Mouse (Mus musculus) embryonic facial prominence, embryonic 12.5 days (tissue): ENCODE measurements at regions not wholly inside any gene's neighbourhood (a gene's known extent, or its start where the extent isn't known, plus 50 kb on each side); places are given as distances from the start of the nearest gene placed in this dataset.
A peak's percentile ranks its signal among the peaks of the same experiment; 100 is the strongest.

Experiments used
- ATAC-seq: fragments of 200-750 bp; cut with Nextera tagmentation; 2 replicates; pipeline ENCODE4 v1.8.0; 2017; ENCODE audit not compliant: insufficient number of reproducible peaks, insufficient read depth, low FRiP score, low TSS enrichment
- H3K27ac ChIP-seq: fragments of 300-500 bp; sonication (generic); 2 replicates; pipeline ENCODE4 v1.5.1; 2016; ENCODE audit warnings: mild to moderate bottlenecking
- H3K27me3 ChIP-seq: fragments of 300-500 bp; sonication (generic); 2 replicates; pipeline ENCODE4 v1.6.1; 2016; ENCODE audit warnings: mild to moderate bottlenecking, moderate library complexity
- H3K36me3 ChIP-seq: fragments of 300-500 bp; sonication (generic); 2 replicates; pipeline ENCODE4 v1.6.1; 2016; ENCODE audit warnings: mild to moderate bottlenecking
- H3K4me1 ChIP-seq: fragments of 300-500 bp; sonication (generic); 2 replicates; pipeline ENCODE4 v1.6.1; 2016
- H3K4me2 ChIP-seq: fragments of 300-500 bp; sonication (generic); replicated peaks from 2 replicates; pipeline ENCODE4 v1.6.1; 2016; ENCODE audit warnings: mild to moderate bottlenecking, moderate library complexity
- H3K4me3 ChIP-seq: fragments of 300-500 bp; sonication (generic); 2 replicates; pipeline ENCODE4 v1.5.1; 2016; ENCODE audit warnings: mild to moderate bottlenecking
- H3K9ac ChIP-seq: fragments of 300-500 bp; sonication (generic); 2 replicates; pipeline ENCODE4 v1.6.1; 2016; ENCODE audit warnings: mild to moderate bottlenecking, moderate library complexity
- H3K9me3 ChIP-seq: fragments of 300-500 bp; sonication (generic); 2 replicates; pipeline ENCODE4 v1.6.1; 2016; ENCODE audit warnings: mild to moderate bottlenecking, moderate library complexity
- WGBS: fragments of 180-500 bp; shearing (Covaris S2); methylation state at CpG from one replicate; pipeline ENCODE4 v1.1.7; 2016; 5-methylcytosine and 5-hydroxymethylcytosine counted together

DNA sequence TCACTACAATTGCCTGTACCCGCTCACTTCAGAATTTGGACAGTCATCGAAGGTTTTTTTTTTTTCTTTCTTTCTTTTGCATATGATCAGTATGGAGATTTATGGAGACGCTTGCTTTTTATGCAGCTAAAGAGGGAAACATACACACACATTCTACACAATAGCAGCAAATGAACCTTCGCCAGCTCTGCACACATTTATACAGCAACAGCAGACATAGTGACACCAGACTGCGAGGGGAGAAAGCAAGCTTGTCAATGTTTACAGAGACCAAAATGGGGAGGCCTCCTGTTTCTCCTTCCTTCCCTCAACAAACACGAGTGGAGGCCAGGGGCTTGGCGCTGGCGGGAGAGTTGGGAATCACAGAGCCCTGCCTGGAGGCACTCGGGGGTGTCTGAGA is 202.8 kb upstream of the 3110018I06Rik start:
- H3K4me3 ChIP-seq: no peak overlapping the region
- ATAC-seq: no peak
- no peaks in the 10 kb centered on the region for H3K36me3 ChIP-seq
- no peaks in the 10 kb centered on the region for H3K27me3 ChIP-seq
- H3K27ac ChIP-seq: no peak overlapping the region
- no peaks in the 10 kb centered on the region for H3K4me1 ChIP-seq
- no peak overlapping the region for H3K9ac ChIP-seq
- no peaks in the 10 kb centered on the region for H3K9me3 ChIP-seq
- WGBS: 83% methylated on average over 9 of the region's 9 CpGs
- no peak overlapping the region for H3K4me2 ChIP-seq

DNA sequence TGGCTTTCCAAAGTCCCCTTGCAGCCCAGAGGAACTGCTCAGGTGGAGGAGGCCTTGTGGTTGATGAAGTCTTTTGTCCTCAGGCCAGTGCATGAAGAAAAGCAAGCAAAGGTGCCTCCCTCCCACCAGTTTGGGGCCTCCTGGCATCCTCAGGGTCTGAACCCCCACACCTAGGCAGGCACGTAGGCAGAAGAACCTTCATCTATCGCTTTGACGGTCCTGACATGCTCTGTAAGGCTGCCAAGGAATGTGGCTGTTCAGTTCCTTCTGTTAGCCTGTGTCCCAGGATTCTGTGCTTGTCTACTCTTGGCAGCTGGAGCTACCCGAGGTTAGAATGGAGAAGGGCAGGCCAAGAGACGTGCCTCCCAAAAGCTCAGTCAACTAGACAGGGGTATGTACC is 197.1 kb upstream of the 3110018I06Rik start:
- ATAC-seq: no peak
- Histone ChIP-seq H3K4me3 (no peak overlapping the region), H3K36me3 (no peaks in the 10 kb centered on the region), H3K9me3 (no peaks in the 10 kb centered on the region), H3K4me1 (no peaks in the 10 kb centered on the region), H3K9ac (no peak overlapping the region), H3K4me2 (no peak overlapping the region), H3K27me3 (no peaks in the 10 kb centered on the region), H3K27ac (no peak overlapping the region)
- WGBS: 85% methylated on average over 5 of the region's 5 CpGs

DNA sequence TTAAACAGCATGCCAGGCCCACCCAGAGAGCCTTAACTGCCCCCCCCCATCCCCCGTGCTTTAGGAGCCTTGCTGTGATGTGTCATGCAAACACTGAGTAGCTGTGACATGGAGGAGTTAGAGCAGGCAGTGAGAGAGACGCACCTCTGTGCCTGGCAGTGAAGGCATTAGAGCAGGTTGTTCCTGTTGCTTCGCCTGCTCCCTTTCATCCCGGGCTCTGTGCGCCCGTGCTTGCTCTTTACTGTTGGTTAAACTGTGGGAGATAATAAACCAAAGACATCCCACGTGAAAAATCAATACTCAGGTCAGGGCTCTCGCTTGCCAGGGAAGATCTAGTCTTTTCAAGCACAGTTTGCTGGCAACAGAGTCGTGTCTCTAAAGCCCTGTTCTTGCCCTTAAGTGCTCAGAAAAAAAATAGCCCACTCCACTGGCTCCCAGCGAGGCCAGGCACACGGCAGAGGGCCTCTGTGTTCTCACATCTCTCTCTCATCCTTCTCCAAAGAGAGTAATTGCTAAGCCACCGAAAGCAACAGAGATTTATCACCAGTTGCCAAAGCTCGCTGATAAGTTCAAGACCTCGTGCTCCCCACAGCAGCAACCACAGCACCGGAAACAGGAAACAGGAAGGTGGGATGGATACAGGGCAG is 181.2 kb upstream of the 3110018I06Rik start:
- Histone ChIP-seq H3K4me1 (no peaks in the 10 kb centered on the region), H3K4me3 (no peak overlapping the region), H3K9me3 (no peaks in the 10 kb centered on the region), H3K36me3 (no peaks in the 10 kb centered on the region), H3K27ac (no peak overlapping the region), H3K4me2 (no peak overlapping the region), H3K27me3 (no peaks in the 10 kb centered on the region), H3K9ac (no peak overlapping the region)
- 55% methylated on average over 15 of the region's 15 CpGs for WGBS
- ATAC-seq: no peak

- 93% methylated on average over 4 of the region's 4 CpGs for WGBS
- ATAC-seq: no peak
These were observed 173.0 kb upstream of the 3110018I06Rik start for GRCm38 (mm10) chr12:107315446-107315845.

GRCm38 (mm10) chr12:107322861-107323260 is 165.6 kb upstream of the 3110018I06Rik start:
- no peaks in the 10 kb centered on the region for H3K9me3 ChIP-seq
- no peaks in the 10 kb centered on the region for H3K36me3 ChIP-seq
- H3K4me3 ChIP-seq: no peak overlapping the region
- H3K9ac ChIP-seq: no peak overlapping the region
- ATAC-seq: no peak
- H3K27ac ChIP-seq: no peak overlapping the region
- no peaks in the 10 kb centered on the region for H3K4me1 ChIP-seq
- H3K27me3 ChIP-seq: no peaks in the 10 kb centered on the region
- 65% methylated on average over 7 of the region's 7 CpGs for WGBS
- H3K4me2 ChIP-seq: no peak overlapping the region

More at GRCm38 (mm10) chr12:107315446-107315845, 173.0 kb upstream of the 3110018I06Rik start:
- Histone ChIP-seq H3K36me3 (no peaks in the 10 kb centered on the region), H3K4me1 (no peaks in the 10 kb centered on the region), H3K9me3 (no peaks in the 10 kb centered on the region), H3K27me3 (no peaks in the 10 kb centered on the region), H3K27ac (no peak overlapping the region), H3K4me2 (no peak overlapping the region), H3K9ac (no peak overlapping the region), H3K4me3 (no peak overlapping the region)

DNA sequence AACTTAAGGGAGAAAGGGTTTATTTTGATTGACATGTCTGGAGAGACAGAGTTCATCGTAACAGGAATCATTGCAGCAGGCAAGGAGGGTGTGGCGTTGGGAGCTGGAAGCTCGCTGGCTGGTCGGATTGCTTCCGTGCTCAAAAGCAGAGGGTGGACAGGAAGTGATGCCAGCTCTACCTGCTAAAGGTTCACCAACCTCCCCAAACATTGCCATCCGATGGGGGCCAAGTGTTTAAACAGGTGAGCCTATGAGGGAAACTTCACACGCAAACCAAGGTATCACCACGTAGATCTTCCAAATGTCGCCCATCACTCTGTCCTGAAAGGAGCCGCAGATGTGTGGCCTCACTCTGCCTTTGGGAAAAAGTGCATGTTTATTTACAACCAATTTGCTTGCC is 162.3 kb upstream of the 3110018I06Rik start:
- 95% methylated on average over 10 of the region's 10 CpGs for WGBS
- no peak for ATAC-seq
- Histone ChIP-seq H3K27ac (no peak overlapping the region), H3K9me3 (no peaks in the 10 kb centered on the region), H3K4me2 (no peak overlapping the region), H3K4me1 (peaks cover 10% of the 10 kb centered on the region; the same call in 1 of the 2 replicates), H3K27me3 (no peaks in the 10 kb centered on the region), H3K4me3 (no peak overlapping the region), H3K36me3 (no peaks in the 10 kb centered on the region), H3K9ac (no peak overlapping the region)

DNA sequence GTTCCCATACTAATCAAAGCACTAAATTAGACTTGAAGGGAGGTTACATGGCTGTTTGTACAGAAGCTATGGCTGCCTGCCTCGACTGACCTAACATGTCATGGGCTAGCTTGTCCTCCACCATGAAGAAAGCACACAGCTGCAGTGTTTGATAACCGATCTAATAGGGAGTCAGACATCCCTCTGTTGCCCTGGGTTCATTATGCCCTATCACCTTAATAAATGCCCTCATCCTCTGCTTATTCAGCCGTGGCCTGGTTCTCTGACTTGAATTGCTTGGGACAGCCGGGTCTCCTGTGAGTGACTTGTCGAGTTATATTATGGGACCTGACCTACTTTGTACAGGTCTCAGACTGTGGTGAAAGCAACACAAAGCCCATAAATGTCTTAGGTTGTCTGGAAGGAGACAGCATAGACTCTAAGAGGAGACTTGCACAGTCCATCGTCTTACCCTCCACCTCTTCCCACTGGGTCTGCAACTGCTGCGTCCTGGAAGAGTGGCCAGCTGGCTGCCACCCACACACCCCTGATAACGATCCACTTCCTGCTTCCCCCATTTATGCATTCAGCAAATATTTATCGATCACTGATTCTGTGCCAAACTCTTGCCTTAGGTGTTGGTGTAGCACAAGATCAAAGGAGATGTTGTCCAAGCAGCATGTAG is 161.2 kb upstream of the 3110018I06Rik start:
- Histone ChIP-seq H3K4me2 (no peak overlapping the region), H3K27ac (no peak overlapping the region), H3K4me3 (no peak overlapping the region), H3K4me1 (peaks cover 10% of the 10 kb centered on the region; the same call in 1 of the 2 replicates), H3K9ac (no peak overlapping the region), H3K27me3 (no peaks in the 10 kb centered on the region), H3K9me3 (no peaks in the 10 kb centered on the region), H3K36me3 (no peaks in the 10 kb centered on the region)
- no peak for ATAC-seq
- 67% methylated on average over 9 of the region's 9 CpGs for WGBS

- Histone ChIP-seq H3K4me2 (no peak overlapping the region), H3K36me3 (no peaks in the 10 kb centered on the region), H3K9ac (no peak overlapping the region), H3K4me1 (peaks cover 10% of the 10 kb centered on the region; the same call in 1 of the 2 replicates), H3K9me3 (no peaks in the 10 kb centered on the region), H3K4me3 (no peak overlapping the region), H3K27ac (no peak overlapping the region), H3K27me3 (no peaks in the 10 kb centered on the region)
- no peak for ATAC-seq
- WGBS: 15% methylated on average over 9 of the region's 9 CpGs
These were observed 159.4 kb upstream of the 3110018I06Rik start for GRCm38 (mm10) chr12:107328986-107329385.

- 0 out of 2 replicates have a peak, but pooled peaks cover 2% of the 10 kb centered on the region for H3K27me3 ChIP-seq
- ATAC-seq: no peak
- H3K27ac ChIP-seq: no peak overlapping the region
- no peaks in the 10 kb centered on the region for H3K9me3 ChIP-seq
- peaks cover 12% of the 10 kb centered on the region for H3K4me1 ChIP-seq
- no peak overlapping the region for H3K4me3 ChIP-seq
- WGBS: 25% methylated on average over 8 of the region's 8 CpGs
- H3K36me3 ChIP-seq: no peaks in the 10 kb centered on the region
- H3K9ac ChIP-seq: no peak overlapping the region
- H3K4me2 ChIP-seq: no peak overlapping the region
These were observed 154.1 kb upstream of the 3110018I06Rik start for GRCm38 (mm10) chr12:107334366-107334765.

DNA sequence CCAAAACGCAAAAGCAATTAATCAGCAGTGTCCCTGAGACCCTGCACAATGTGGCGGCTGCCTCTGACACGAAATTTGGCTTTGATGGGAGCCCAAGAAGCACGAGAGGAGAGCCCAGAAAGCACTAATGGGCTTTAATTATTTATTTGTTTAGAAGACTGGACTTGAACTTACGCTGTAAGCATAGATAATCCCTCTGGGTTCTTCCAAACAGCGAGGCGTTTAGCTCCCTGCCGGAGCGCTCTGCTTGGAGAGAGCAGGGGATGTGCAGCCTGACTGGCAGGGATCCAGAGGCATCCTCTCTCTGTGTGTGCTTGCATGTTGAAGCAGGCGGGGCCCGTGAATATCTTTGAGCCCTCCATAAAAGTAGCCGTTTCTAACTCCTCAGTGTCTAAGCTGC is 153.3 kb upstream of the 3110018I06Rik start:
- no peaks in the 10 kb centered on the region for H3K9me3 ChIP-seq
- H3K4me1 ChIP-seq: peaks cover 9% of the 10 kb centered on the region
- no peak overlapping the region for H3K4me3 ChIP-seq
- no peak overlapping the region for H3K4me2 ChIP-seq
- H3K9ac ChIP-seq: no peak overlapping the region
- 59% methylated on average over 12 of the region's 12 CpGs for WGBS
- 0 out of 2 replicates have a peak, but pooled peaks have one; percentile 15 for ATAC-seq
- H3K27ac ChIP-seq: no peak overlapping the region
- 0 out of 2 replicates have a peak, but pooled peaks cover 2% of the 10 kb centered on the region for H3K27me3 ChIP-seq
- no peaks in the 10 kb centered on the region for H3K36me3 ChIP-seq

DNA sequence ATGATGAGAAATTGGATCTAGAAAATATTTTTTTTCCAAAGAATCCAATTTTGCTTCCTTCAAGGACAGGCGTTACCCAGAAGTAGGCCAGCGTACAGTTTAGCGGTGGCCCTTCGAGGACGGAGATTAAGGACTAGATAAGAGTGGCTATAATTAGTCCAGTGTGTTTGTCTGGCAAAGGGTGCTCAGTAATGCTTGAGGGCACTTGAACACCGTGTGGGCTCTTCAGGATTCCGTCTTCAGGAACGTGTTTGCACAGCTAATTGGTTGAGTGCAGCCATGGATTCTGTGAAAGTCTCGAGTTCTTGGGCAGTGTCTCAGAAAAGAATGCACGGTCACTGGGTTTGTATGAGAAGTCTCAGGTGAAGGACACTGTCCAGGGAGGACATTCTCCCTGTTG is 149.7 kb upstream of the 3110018I06Rik start:
- H3K9me3 ChIP-seq: no peaks in the 10 kb centered on the region
- no peak overlapping the region for H3K9ac ChIP-seq
- WGBS: 48% methylated on average over 10 of the region's 10 CpGs
- no peak overlapping the region for H3K27ac ChIP-seq
- no peak for ATAC-seq
- H3K27me3 ChIP-seq: 0 out of 2 replicates have a peak, but pooled peaks cover 2% of the 10 kb centered on the region
- peaks cover 9% of the 10 kb centered on the region for H3K4me1 ChIP-seq
- no peaks in the 10 kb centered on the region for H3K36me3 ChIP-seq
- no peak overlapping the region for H3K4me3 ChIP-seq
- H3K4me2 ChIP-seq: no peak overlapping the region

DNA sequence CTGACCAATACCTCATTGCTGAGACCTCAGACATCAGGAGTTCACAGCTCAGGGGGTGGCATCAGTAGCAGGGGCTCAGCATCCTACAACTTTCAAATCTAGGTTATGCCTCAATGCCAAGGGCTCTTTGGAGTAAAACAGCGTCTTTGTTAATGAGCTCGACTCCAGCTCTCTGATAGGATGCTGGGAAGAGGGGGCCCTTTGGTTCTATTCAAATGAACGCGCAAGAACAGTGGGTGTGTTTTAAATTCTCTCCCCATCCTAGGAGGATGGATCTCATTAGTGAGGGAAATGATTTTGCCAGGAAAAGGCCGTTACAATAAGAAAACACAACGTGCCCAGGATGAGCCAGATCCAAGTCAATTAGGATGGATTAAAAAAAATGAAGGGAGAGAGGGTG is 132.2 kb upstream of the 3110018I06Rik start:
- H3K27ac ChIP-seq: no peak overlapping the region
- no peak overlapping the region for H3K4me2 ChIP-seq
- H3K4me1 ChIP-seq: 0 out of 2 replicates have a peak, but pooled peaks cover 9% of the 10 kb centered on the region
- H3K27me3 ChIP-seq: no peaks in the 10 kb centered on the region
- no peak overlapping the region for H3K4me3 ChIP-seq
- 38% methylated on average over 6 of the region's 6 CpGs for WGBS
- H3K36me3 ChIP-seq: no peaks in the 10 kb centered on the region
- ATAC-seq: no peak
- no peak overlapping the region for H3K9ac ChIP-seq
- H3K9me3 ChIP-seq: no peaks in the 10 kb centered on the region
